Mouse (Mus musculus) forebrain, embryonic 12.5 days (tissue): ENCODE measurements around the gene Gm20388. TPM values are rescaled to one million over a fixed set of nuclear protein-coding genes. Genes with fewer than 3 reads are reported as not detected.

Experiments used
- ATAC-seq: fragments of 200-750 bp; cut with Nextera tagmentation; 2 replicates; pipeline ENCODE4 v1.8.0; 2017; ENCODE audit warnings: moderate TSS enrichment; ENCODE audit not compliant: low FRiP score
- H3K27ac ChIP-seq: fragments of 300-500 bp; sonication (generic); 2 replicates; pipeline ENCODE4 v1.5.1; 2016; ENCODE audit warnings: mild to moderate bottlenecking
- H3K27me3 ChIP-seq: fragments of 300-500 bp; sonication (generic); 2 replicates; pipeline ENCODE4 v1.6.1; 2016; ENCODE audit warnings: mild to moderate bottlenecking
- H3K36me3 ChIP-seq: fragments of 300-500 bp; sonication (generic); replicated peaks from 2 replicates; pipeline ENCODE4 v1.6.1; 2016; ENCODE audit warnings: mild to moderate bottlenecking
- H3K4me1 ChIP-seq: fragments of 300-500 bp; sonication (generic); 2 replicates; pipeline ENCODE4 v1.6.1; 2016
- H3K4me2 ChIP-seq: fragments of 300-500 bp; sonication (generic); 2 replicates; pipeline ENCODE4 v1.6.1; 2016; ENCODE audit warnings: mild to moderate bottlenecking, moderate library complexity
- H3K4me3 ChIP-seq: fragments of 300-500 bp; sonication (generic); replicated peaks from 2 replicates; pipeline ENCODE4 v1.5.1; 2016; ENCODE audit warnings: mild to moderate bottlenecking
- H3K9ac ChIP-seq: fragments of 300-500 bp; sonication (generic); 2 replicates; pipeline ENCODE4 v1.6.1; 2016; ENCODE audit warnings: mild to moderate bottlenecking
- H3K9me3 ChIP-seq: fragments of 300-500 bp; sonication (generic); 2 replicates; pipeline ENCODE4 v1.6.1; 2016
- WGBS: fragments of 180-500 bp; shearing (Covaris S2); methylation state at CpG from one replicate; pipeline ENCODE4 v1.1.7; 2016; 5-methylcytosine and 5-hydroxymethylcytosine counted together
- polyA plus RNA-seq: library from polyadenylated mRNA; unstranded; fragments of >200 nt; fragmentation: Nextera tagmentation; extraction: Ambion mirVana; gene quantifications from 2 replicates; pipeline ENCODE4 v1.2.1, GENCODE M21; 2016

Gm20388 gene
- polyA plus RNA-seq, 1 experiment from 2014 or later, result not detected

- Histone ChIP-seq H3K9me3 (no peaks in the 10 kb centered on the region), H3K4me2 (peak overlapping the region; percentile 93), H3K27me3 (0 out of 2 replicates have a peak, but pooled peaks cover 14% of the 10 kb centered on the region), H3K27ac (peak overlapping the region; percentile 99), H3K4me1 (peaks cover 95% of the 10 kb centered on the region), H3K9ac (0 out of 2 replicates have a peak overlapping the region, but pooled peaks have one; percentile 39), H3K4me3 (no peak overlapping the region), H3K36me3 (no peaks in the 10 kb centered on the region)
- WGBS, result 43% methylated on average over 16 of the region's 16 CpGs
- ATAC-seq, result no peak
Measured at GRCm38 (mm10) chr8:120530954-120531656, 620.5 kb downstream of the Gm20388 start.

GRCm38 (mm10) chr8:120531775-120532516 is 621.3 kb downstream of the Gm20388 start:
- Histone ChIP-seq H3K36me3 (no peaks in the 10 kb centered on the region), H3K4me2 (peak overlapping the region; percentile 93), H3K27me3 (0 out of 2 replicates have a peak, but pooled peaks cover 9% of the 10 kb centered on the region), H3K9ac (peak overlapping the region; percentile 39; the same call in 1 of the 2 replicates), H3K4me3 (no peak overlapping the region), H3K4me1 (peaks cover 95% of the 10 kb centered on the region), H3K27ac (peak overlapping the region; percentile 99), H3K9me3 (no peaks in the 10 kb centered on the region)
- ATAC-seq, result 0 out of 2 replicates have a peak, but pooled peaks have one; percentile 1
- WGBS, result 49% methylated on average over 10 of the region's 10 CpGs

GRCm38 (mm10) chr8:120532517-120533215 is 622.0 kb downstream of the Gm20388 start:
- H3K9ac ChIP-seq, result peak overlapping the region; percentile 39
- H3K27ac ChIP-seq, result peak overlapping the region; percentile 99
- no peaks in the 10 kb centered on the region for H3K36me3 ChIP-seq
- peak overlapping the region; percentile 93 for H3K4me2 ChIP-seq
- peak; percentile 64 for ATAC-seq
- H3K9me3 ChIP-seq, result no peaks in the 10 kb centered on the region
- under 1% methylated on average over 26 of the region's 29 CpGs for WGBS
- peak overlapping the region; percentile 15 for H3K4me3 ChIP-seq
- H3K4me1 ChIP-seq, result peaks cover 93% of the 10 kb centered on the region
- 0 out of 2 replicates have a peak, but pooled peaks cover 8% of the 10 kb centered on the region for H3K27me3 ChIP-seq

- ATAC-seq, result no peak
Measured at GRCm38 (mm10) chr8:120533380-120533779, 622.7 kb downstream of the Gm20388 start.

GRCm38 (mm10) chr8:120534080-120534479 is 623.4 kb downstream of the Gm20388 start:
- H3K27ac ChIP-seq, result peak overlapping the region; percentile 99
- ATAC-seq, result no peak
- H3K4me3 ChIP-seq, result no peak overlapping the region
- H3K4me2 ChIP-seq, result peak overlapping the region; percentile 93
- no peaks in the 10 kb centered on the region for H3K36me3 ChIP-seq
- WGBS, result 21% methylated on average over 8 of the region's 8 CpGs
- 0 out of 2 replicates have a peak, but pooled peaks cover 6% of the 10 kb centered on the region for H3K27me3 ChIP-seq
- H3K4me1 ChIP-seq, result peaks cover 93% of the 10 kb centered on the region
- peak overlapping the region; percentile 26; the same call in 1 of the 2 replicates for H3K9ac ChIP-seq
- no peaks in the 10 kb centered on the region for H3K9me3 ChIP-seq

More at GRCm38 (mm10) chr8:120533380-120533779, 622.7 kb downstream of the Gm20388 start:
- H3K9me3 ChIP-seq, result no peaks in the 10 kb centered on the region
- WGBS, result 14% methylated on average over 3 of the region's 3 CpGs
- H3K27ac ChIP-seq, result peak overlapping the region; percentile 99
- 0 out of 2 replicates have a peak, but pooled peaks cover 6% of the 10 kb centered on the region for H3K27me3 ChIP-seq
- H3K4me2 ChIP-seq, result peak overlapping the region; percentile 93
- 0 out of 2 replicates have a peak overlapping the region, but pooled peaks have one; percentile 15 for H3K4me3 ChIP-seq
- H3K4me1 ChIP-seq, result peaks cover 93% of the 10 kb centered on the region
- peak overlapping the region; percentile 39 for H3K9ac ChIP-seq
- H3K36me3 ChIP-seq, result no peaks in the 10 kb centered on the region

- H3K4me3 ChIP-seq, result peak overlapping the region; percentile 68; the same call in 1 of the 2 replicates
- WGBS, result 7% methylated on average over 13 of the region's 14 CpGs
- peaks cover 93% of the 10 kb centered on the region for H3K4me1 ChIP-seq
- peak; percentile 33 for ATAC-seq
- no peaks in the 10 kb centered on the region for H3K36me3 ChIP-seq
- peak overlapping the region; percentile 26; the same call in 1 of the 2 replicates for H3K9ac ChIP-seq
- peak overlapping the region; percentile 99 for H3K27ac ChIP-seq
- peak overlapping the region; percentile 93 for H3K4me2 ChIP-seq
- no peaks in the 10 kb centered on the region for H3K9me3 ChIP-seq
- 0 out of 2 replicates have a peak, but pooled peaks cover 6% of the 10 kb centered on the region for H3K27me3 ChIP-seq
Measured at GRCm38 (mm10) chr8:120534504-120535368, 624.1 kb downstream of the Gm20388 start.

- H3K27me3 ChIP-seq, result 0 out of 2 replicates have a peak, but pooled peaks cover 6% of the 10 kb centered on the region
Measured at GRCm38 (mm10) chr8:120535452-120536305, 625.0 kb downstream of the Gm20388 start.

GRCm38 (mm10) chr8:120536306-120537206 is 625.9 kb downstream of the Gm20388 start:
- peak overlapping the region; percentile 99 for H3K27ac ChIP-seq
- 0 out of 2 replicates have a peak, but pooled peaks cover 6% of the 10 kb centered on the region for H3K27me3 ChIP-seq
- no peaks in the 10 kb centered on the region for H3K9me3 ChIP-seq
- H3K9ac ChIP-seq, result peak overlapping the region; percentile 85
- peak; percentile 12 for ATAC-seq
- H3K4me3 ChIP-seq, result peak overlapping the region; percentile 68
- H3K36me3 ChIP-seq, result no peaks in the 10 kb centered on the region
- H3K4me2 ChIP-seq, result peak overlapping the region; percentile 93
- under 1% methylated on average over 61 of the region's 61 CpGs for WGBS
- peaks cover 98% of the 10 kb centered on the region for H3K4me1 ChIP-seq

More at GRCm38 (mm10) chr8:120535452-120536305, 625.0 kb downstream of the Gm20388 start:
- Histone ChIP-seq H3K27ac (peak overlapping the region; percentile 99), H3K36me3 (no peaks in the 10 kb centered on the region), H3K9ac (peak overlapping the region; percentile 85), H3K4me3 (peak overlapping the region; percentile 68), H3K9me3 (no peaks in the 10 kb centered on the region), H3K4me2 (peak overlapping the region; percentile 93), H3K4me1 (peaks cover 98% of the 10 kb centered on the region)
- WGBS, result under 1% methylated on average over 72 of the region's 79 CpGs
- ATAC-seq, result no peak

- H3K27me3 ChIP-seq, result 0 out of 2 replicates have a peak, but pooled peaks cover 6% of the 10 kb centered on the region
- H3K9ac ChIP-seq, result peak overlapping the region; percentile 85
- peak; percentile 25 for ATAC-seq
- no peaks in the 10 kb centered on the region for H3K9me3 ChIP-seq
- WGBS, result under 1% methylated on average over 71 of the region's 79 CpGs
- H3K4me3 ChIP-seq, result peak overlapping the region; percentile 68
- peaks cover 98% of the 10 kb centered on the region for H3K4me1 ChIP-seq
- peak overlapping the region; percentile 93 for H3K4me2 ChIP-seq
- no peaks in the 10 kb centered on the region for H3K36me3 ChIP-seq
- peak overlapping the region; percentile 99 for H3K27ac ChIP-seq
Measured at GRCm38 (mm10) chr8:120537207-120537817, 626.7 kb downstream of the Gm20388 start.
